Mouse (Mus musculus): ENCODE results near the gene Clstn3. TPM values are rescaled to one million over a fixed set of nuclear protein-coding genes. Genes with fewer than 3 reads are reported as not detected.
A peak's percentile ranks its signal among the peaks of the same experiment; 100 is the strongest.

Clstn3 gene
- polyA plus RNA-seq, 1 experiment from 2014 or later, result 0.31 TPM

DNA sequence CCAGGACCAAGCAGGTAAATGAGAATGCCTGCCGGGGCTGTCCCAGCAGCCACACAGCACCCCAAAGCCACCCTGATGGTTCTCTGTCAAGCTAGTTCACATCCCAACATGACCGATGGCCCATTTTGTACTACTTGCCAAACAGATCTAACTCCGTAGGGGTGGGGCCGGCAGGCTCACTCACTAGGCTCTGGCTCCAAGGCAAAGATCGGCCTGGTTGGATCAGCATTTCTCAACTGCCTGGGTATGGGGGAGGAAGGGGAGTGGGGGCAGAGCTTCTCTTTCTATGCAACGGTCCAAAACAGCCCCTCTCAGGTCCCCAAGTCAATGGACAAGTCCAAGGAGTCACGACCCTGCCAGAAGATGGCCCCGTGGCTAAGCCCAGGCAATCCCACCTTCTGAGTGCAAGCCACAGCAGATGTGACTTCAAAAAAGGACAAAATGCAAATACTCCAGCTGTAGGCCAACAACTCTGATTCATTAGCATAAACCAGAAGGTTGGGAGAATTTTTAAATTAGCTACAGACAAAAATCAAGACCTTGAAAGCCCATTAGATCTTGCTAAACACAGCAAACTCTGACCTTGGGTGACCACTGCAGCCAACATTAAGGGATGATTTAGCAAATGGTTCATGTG lies 30.8 kb downstream of the Clstn3 start:
- Histone ChIP-seq H3K36me3 (ENCODE audit: insufficient read depth, low read length) (no peaks in the 10 kb centered on the region), H3K4me3 (ENCODE audit: low read depth, low read length) (no peak overlapping the region), H3K27ac (ENCODE audit: low read length) (no peak overlapping the region), H3K9ac (replicated peaks; ENCODE audit: low read depth) (no peak overlapping the region), H3K9me3 (ENCODE audit: low read length) (no peaks in the 10 kb centered on the region), H3K4me2 (replicated peaks; ENCODE audit: low read depth, low read length) (no peak overlapping the region), H3K27me3 (replicated peaks; ENCODE audit: insufficient read depth, low read length) (no peaks in the 10 kb centered on the region), H3K4me1 (ENCODE audit: insufficient read depth, low read depth, low read length) (no peaks in the 10 kb centered on the region)
- ATAC-seq (no peak), DNase-seq (ENCODE audit: low spot score) (no peak)
- WGBS, result 83% methylated on average over 8 of the region's 8 CpGs
- TF ChIP-seq CTCF (IDR thresholded peaks at IDR 0.05), result no peak
- no peak for TF ChIP-seq EP300 (IDR thresholded peaks at IDR 0.05)

DNA sequence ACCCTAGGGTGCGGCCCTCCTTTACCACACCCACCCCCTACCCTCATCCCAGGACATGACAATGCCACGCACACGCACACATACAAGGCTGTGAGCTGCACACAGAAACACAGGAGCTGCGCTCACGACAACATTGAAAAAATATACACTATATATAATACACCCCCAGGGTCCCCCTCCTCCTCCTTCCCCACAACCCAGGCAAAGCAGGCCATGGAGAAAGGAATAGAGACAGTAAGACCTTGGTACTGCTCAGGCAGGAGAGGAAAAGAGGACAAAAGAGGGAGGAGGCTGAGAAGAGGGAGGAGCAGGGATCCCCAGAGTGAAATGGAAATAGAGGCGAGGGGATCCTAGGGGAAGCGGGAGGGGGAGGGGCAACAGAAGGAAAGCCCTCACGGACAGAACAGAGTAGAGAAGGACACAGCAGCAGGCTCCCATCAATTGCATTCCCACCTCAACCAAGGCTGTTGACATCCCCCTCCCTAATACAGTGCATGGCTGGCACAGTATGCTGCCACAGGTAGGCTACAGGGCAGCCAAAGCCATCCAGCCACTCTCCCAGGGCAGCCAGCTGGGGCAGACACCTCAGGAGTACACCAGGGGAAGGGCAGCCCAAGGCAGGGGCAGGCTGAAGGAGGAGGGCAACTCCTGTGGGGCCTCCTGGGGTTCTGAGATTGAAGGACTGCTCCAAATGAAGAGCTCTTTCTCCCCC lies 33.7 kb downstream of the Clstn3 start:
- Histone ChIP-seq H3K4me1 (ENCODE audit: insufficient read depth, low read depth, low read length) (no peaks in the 10 kb centered on the region), H3K4me3 (ENCODE audit: low read depth, low read length) (no peak overlapping the region), H3K27me3 (replicated peaks; ENCODE audit: insufficient read depth, low read length) (no peaks in the 10 kb centered on the region), H3K36me3 (ENCODE audit: insufficient read depth, low read length) (no peaks in the 10 kb centered on the region), H3K9me3 (ENCODE audit: low read length) (no peaks in the 10 kb centered on the region), H3K9ac (replicated peaks; ENCODE audit: low read depth) (no peak overlapping the region), H3K27ac (ENCODE audit: low read length) (no peak overlapping the region), H3K4me2 (replicated peaks; ENCODE audit: low read depth, low read length) (no peak overlapping the region)
- WGBS, result 59% methylated on average over 8 of the region's 8 CpGs
- ATAC-seq (no peak), DNase-seq (ENCODE audit: low spot score) (no peak)
- TF ChIP-seq EP300 (IDR thresholded peaks at IDR 0.05) (no peak), CTCF (IDR thresholded peaks at IDR 0.05) (no peak)

DNA sequence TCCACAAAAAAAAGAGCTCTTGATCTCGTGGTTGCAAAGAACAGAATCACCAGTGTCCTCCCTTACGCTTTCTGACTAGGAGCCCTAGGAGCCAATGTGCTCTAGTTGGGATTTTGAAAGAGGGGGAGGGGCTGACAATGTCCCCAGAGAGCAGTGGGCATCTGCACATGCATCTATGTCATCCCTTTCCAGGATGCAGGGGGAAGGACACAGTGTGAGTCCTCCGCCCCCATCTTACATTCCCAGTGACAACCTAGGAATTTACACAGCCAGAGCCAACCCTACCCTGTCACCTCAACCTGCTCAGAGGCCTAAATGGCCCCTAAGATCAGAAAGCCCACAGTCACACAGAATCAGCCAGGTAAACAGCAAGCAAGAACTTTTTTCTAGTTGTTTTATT lies 34.2 kb downstream of the Clstn3 start:
- Histone ChIP-seq H3K9ac (replicated peaks; ENCODE audit: low read depth) (no peak overlapping the region), H3K27ac (ENCODE audit: low read length) (no peak overlapping the region), H3K27me3 (replicated peaks; ENCODE audit: insufficient read depth, low read length) (no peaks in the 10 kb centered on the region), H3K9me3 (ENCODE audit: low read length) (no peaks in the 10 kb centered on the region), H3K4me2 (replicated peaks; ENCODE audit: low read depth, low read length) (no peak overlapping the region), H3K4me3 (ENCODE audit: low read depth, low read length) (no peak overlapping the region), H3K4me1 (ENCODE audit: insufficient read depth, low read depth, low read length) (no peaks in the 10 kb centered on the region), H3K36me3 (ENCODE audit: insufficient read depth, low read length) (no peaks in the 10 kb centered on the region)
- DNase-seq (ENCODE audit: low spot score) (no peak), ATAC-seq (no peak)
- 70% methylated on average over 3 of the region's 3 CpGs for WGBS
- no peak for TF ChIP-seq EP300 (IDR thresholded peaks at IDR 0.05)
- no peak for TF ChIP-seq CTCF (IDR thresholded peaks at IDR 0.05)

DNA sequence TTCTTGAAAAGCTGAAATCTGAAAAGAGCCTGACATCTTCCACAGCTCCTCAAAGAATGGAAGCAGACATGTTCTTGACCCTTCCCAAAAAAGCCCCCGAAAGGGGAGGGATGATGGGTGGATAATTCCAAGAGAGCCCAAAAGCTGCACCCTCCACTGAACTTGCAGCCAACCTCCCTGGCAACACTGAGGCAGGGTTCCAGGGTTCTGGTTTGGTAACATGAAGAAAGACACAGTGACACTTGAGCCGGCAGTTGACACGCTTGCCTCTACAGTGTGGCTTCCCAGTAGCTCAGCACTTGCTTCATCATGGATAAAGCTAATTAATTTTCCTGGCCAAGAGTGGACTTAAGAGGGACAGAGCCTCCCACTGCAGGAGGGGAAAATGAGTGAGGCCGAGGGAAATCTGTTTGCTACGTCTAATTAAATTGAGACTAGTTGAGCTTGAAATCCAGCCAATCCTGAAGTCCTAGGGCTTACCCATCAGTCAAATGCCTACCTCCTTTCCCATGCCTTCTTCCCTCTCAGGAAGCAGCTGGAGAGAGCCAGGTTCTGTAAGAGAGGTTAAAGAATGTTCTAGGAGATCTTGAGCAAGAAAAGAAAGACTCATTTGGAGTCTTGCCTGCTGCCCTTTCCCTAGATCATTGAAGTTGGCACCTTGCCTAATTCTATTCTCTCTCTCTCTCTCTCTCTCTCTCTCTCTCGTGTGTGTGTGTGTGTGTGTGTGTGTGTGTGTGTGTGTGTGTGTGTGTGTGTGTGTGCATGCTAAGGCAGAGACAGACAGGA lies 36.6 kb downstream of the Clstn3 start:
- Histone ChIP-seq H3K36me3 (ENCODE audit: insufficient read depth, low read length) (no peaks in the 10 kb centered on the region), H3K9ac (replicated peaks; ENCODE audit: low read depth) (no peak overlapping the region), H3K4me1 (ENCODE audit: insufficient read depth, low read depth, low read length) (no peaks in the 10 kb centered on the region), H3K9me3 (ENCODE audit: low read length) (no peaks in the 10 kb centered on the region), H3K27ac (ENCODE audit: low read length) (no peak overlapping the region), H3K4me3 (ENCODE audit: low read depth, low read length) (no peak overlapping the region), H3K27me3 (replicated peaks; ENCODE audit: insufficient read depth, low read length) (no peaks in the 10 kb centered on the region), H3K4me2 (replicated peaks; ENCODE audit: low read depth, low read length) (no peak overlapping the region)
- WGBS, result 50% methylated on average over 5 of the region's 6 CpGs
- peak; percentile 55 for ATAC-seq
- no peak for TF ChIP-seq CTCF (IDR thresholded peaks at IDR 0.05)
- no peak for TF ChIP-seq EP300 (IDR thresholded peaks at IDR 0.05)
- peak; percentile 64 for DNase-seq (ENCODE audit: low spot score)

DNA sequence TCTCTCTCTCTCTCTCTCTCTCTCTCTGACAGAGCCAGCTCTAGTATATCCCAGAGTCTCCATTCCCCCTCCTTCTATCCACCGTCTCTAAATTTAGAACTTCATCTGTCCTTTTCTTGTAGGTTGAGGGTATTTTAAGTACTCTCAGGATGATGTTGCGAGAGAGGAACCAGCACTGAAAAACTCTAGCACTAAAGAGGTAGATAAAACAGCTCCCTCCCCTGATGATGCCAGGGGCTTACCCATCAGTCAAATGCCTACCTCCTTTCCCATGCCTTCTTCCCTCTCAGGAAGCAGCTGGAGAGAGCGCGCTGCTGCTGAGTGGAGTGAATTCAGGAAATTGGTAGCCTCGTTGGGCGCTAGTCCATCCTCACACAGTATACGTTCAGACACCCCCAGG lies 37.3 kb downstream of the Clstn3 start:
- TF ChIP-seq CTCF (IDR thresholded peaks at IDR 0.05), result no peak
- TF ChIP-seq EP300 (IDR thresholded peaks at IDR 0.05), result no peak
- no peak for ATAC-seq
- Histone ChIP-seq H3K9ac (replicated peaks; ENCODE audit: low read depth) (no peak overlapping the region), H3K27me3 (replicated peaks; ENCODE audit: insufficient read depth, low read length) (no peaks in the 10 kb centered on the region), H3K4me2 (replicated peaks; ENCODE audit: low read depth, low read length) (no peak overlapping the region), H3K36me3 (ENCODE audit: insufficient read depth, low read length) (no peaks in the 10 kb centered on the region), H3K9me3 (ENCODE audit: low read length) (no peaks in the 10 kb centered on the region), H3K4me1 (ENCODE audit: insufficient read depth, low read depth, low read length) (no peaks in the 10 kb centered on the region), H3K27ac (ENCODE audit: low read length) (no peak overlapping the region), H3K4me3 (ENCODE audit: low read depth, low read length) (no peak overlapping the region)
- 65% methylated on average over 7 of the region's 7 CpGs for WGBS
- no peak for DNase-seq (ENCODE audit: low spot score)

DNA sequence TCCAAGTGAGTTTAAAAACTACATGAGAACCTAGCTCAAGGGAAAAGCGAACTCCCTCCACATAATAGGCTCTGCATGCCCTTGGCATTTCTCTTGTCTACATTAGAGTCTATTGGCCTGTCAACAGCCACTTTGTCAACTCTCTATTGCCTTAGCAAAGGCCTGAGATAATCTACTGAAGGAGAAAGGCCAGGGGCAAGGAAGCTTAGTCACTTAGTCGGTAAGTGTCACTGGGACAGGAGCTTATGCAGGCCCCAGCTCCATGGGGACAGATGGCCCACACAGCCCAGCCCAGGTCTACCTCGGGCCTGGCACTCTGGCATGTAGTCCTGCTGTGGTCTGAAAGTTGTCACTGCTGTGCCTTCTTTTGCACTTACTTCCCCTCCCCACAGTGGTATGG lies 38.0 kb downstream of the Clstn3 start:
- H3K9me3 ChIP-seq (ENCODE audit: low read length), result no peaks in the 10 kb centered on the region
- H3K9ac ChIP-seq (replicated peaks; ENCODE audit: low read depth), result no peak overlapping the region
- H3K4me1 ChIP-seq (ENCODE audit: insufficient read depth, low read depth, low read length), result no peaks in the 10 kb centered on the region
- no peak overlapping the region for H3K27ac ChIP-seq (ENCODE audit: low read length)
- H3K27me3 ChIP-seq (replicated peaks; ENCODE audit: insufficient read depth, low read length), result no peaks in the 10 kb centered on the region
- no peaks in the 10 kb centered on the region for H3K36me3 ChIP-seq (ENCODE audit: insufficient read depth, low read length)
- WGBS, result 43% methylated on average over 3 of the region's 3 CpGs
- no peak overlapping the region for H3K4me3 ChIP-seq (ENCODE audit: low read depth, low read length)
- TF ChIP-seq EP300 (IDR thresholded peaks at IDR 0.05), result no peak
- H3K4me2 ChIP-seq (replicated peaks; ENCODE audit: low read depth, low read length), result no peak overlapping the region
- DNase-seq (ENCODE audit: low spot score) (no peak), ATAC-seq (no peak)

Data from lung, postnatal 0 days (tissue).